Mouse (Mus musculus): ENCODE results near the gene Entpd1.

Entpd1 gene

DNA sequence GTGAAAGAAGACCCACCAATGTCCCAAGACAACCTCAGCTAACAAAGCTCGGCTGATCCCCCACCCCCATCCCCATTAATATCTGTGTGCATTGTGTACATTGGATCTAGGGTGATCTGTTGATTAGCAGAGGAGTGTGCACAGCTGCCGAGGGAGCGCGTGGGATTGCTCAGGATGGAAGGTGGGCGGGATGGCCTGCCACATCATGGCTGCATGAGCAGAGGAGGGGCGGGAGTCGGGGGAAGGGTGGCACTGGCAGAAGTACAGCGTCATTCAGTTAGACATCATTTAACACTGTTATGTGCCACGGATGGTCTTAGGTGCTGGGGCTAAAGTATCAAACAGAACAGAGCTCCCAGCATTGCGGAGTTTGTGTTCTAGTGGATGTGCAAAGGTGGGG lies 111.3 kb downstream of the Entpd1 start:
- DNase-seq (ENCODE audit: low spot score in 2 of 2) = peak; percentile 33 to 41

- DNase-seq (ENCODE audit: low spot score in 2 of 2) = no peak
Observed at GRCm38 (mm10) chr19:40726148-40726547, 114.0 kb downstream of the Entpd1 start.

DNA sequence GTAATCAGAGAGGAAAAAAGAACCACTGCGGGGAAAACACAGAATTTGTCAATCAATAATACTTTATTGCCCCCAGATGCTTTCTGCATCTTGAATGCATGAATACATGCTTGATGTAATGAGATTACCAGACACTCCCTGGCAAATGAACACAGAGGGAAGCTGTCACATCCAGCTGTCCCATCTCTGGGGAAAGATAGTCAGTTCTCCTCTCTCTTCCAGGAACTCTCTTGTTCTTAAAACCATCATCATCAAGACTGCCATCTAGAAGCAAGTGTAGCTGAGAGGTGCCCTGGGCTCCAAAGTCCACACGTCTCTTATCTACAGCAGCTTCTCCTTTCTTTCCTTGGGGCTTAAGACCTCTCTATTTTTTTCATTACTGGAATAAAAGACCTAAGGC lies 114.4 kb downstream of the Entpd1 start:
- no peak for DNase-seq (ENCODE audit: low spot score in 2 of 2)

DNA sequence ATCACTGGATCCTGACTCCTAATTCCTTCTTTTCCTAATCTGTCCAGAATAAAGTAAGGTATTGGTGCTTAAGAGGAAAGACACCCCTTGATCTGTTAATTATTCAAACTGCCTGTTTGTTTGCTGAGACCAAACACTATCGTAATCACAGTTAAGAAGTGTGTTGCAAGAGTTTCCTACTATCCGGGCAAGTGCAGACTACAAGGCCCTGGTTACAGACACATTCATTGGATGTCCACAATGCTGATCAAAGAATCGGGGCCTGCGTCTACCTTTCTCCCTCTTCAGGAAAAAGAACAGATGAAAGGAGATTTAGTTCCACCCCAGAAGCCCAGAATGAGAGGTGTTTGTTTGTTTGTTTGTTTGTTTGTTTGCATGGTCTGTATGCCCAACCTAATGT lies 116.0 kb downstream of the Entpd1 start:
- DNase-seq (ENCODE audit: low spot score in 2 of 2) = no peak

DNA sequence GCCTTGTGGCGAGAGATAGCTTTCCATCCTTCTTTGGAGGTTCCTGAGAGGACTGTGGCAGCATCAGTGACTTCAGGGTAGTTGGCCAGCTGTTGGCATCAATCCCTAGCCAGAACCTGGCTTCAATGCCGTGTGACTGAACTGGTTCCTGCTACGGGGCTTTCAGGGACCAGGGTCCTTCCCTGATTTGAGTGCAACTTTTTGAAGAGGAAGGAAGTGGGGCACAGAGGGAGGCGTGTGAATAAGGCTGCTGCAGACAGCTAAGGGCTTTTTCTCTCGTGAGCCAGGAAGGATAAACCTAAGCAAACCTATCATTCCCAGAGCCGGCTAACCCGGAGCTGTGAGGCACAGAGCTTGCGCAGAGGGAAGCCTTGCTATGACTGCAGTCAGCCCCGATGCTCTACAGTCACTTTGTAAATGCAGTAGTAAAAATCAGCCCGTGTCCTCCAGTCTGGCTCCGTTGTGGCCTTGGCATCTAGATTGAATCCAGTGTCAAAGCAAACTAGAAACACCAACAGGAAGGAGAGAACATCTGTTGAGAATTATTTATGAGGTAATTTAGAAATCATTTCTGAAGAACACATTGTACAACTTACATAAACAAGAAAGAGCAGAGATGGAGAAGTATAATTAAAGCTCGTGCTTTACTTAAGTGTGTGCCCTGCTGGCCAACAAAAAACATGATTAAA lies 116.7 kb downstream of the Entpd1 start:
- DNase-seq (ENCODE audit: low spot score in 2 of 2) = no peak

DNA sequence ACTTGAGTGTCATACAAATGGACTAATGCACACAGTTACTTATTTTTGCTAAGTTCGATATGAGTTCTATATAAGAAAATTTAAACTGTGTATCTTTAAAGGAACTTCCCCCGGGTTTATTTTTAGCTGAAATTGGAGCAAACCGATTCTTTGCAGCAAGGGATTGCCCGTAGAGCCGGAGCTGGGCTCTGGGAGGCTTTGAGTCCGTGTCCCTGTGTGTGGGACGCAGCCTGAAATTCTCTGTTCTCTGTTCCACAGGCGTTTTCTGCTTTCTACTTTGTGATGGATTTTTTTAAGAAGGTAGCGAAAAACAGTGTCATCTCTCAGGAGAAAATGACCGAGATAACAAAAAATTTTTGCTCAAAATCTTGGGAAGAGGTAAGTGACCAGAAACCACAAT lies 121.2 kb downstream of the Entpd1 start:
- no peak for DNase-seq (ENCODE audit: low spot score in 2 of 2)

DNA sequence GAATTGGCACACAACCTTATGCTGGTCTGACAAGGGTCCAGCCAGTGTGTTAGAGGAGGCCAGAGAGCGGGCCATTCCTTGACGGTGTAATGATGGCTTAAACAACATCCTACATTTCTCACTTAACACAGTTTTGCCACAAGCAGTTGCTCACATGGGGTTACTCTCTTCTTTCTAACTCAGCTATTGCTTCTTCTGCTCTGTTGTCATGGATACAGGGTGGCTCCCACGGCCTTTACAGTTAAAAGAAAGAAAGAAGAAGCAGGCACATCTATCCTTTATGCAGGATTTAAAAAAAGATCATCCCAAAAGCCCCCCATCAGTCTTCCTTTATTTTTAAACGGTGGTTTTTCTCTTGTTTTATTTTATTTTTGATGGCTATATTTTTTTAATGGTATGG lies 121.7 kb downstream of the Entpd1 start:
- no peak for DNase-seq (ENCODE audit: low spot score in 2 of 2)

DNA sequence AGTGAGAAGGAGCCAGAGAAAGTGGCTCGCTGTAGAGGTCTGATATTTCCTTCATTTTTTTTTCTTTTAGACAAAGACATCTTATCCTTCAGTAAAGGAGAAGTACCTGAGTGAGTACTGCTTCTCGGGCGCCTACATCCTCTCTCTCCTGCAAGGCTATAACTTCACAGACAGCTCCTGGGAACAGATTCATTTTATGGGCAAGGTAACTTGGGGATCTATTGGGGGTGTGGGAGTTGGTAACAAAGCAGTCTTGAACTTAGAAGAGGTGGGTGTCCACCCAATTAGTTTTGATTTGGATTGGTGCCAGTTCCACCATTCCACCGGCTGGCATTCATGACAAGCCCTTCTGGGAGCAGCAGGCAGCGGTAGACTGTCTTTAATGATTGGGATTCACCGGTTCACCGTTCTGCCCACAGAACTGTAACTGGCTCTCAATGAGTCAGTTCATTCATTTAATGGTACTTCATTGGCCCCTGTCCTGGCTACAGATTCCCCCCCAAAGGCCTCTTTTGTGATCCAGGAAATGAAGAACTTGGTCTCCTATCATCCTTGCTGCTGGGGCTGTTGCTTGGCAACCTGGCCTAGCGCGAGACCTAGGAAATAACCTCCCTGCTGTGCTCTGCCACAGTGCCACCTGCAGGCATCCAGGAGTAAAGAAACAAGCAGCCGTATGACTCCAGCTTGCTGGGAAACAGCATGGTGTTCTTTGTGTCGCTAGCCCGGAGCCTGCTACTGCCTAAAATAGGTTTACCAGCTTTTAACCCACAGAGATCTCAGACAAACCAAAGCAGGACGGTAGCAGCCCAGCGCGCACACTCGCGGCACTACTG lies 124.7 kb downstream of the Entpd1 start:
- peak; percentile 77 to 78 for DNase-seq (ENCODE audit: low spot score in 2 of 2)

DNA sequence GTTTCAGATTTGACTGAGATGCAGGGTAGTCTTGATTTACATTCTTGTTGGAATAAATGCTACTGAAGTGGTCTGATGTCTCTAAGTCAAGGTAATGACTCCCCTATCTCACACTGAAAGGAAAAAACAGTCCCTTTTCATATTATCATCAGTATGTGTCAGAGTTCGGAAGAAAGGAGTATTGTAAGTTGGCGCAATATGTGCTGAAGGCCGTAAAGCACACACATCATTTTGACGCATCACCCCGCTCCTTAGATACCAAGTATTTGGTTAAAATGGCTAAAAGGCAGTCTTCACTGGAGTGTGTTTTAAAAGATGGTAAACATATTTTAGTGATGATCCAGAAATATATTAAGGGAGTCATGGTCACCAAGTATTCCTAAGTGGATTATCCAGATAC lies 125.4 kb downstream of the Entpd1 start:
- no peak for DNase-seq (ENCODE audit: low spot score in 2 of 2)

- no peak for DNase-seq (ENCODE audit: low spot score in 2 of 2)
Observed at GRCm38 (mm10) chr19:40738683-40739324, 126.6 kb downstream of the Entpd1 start.

GRCm38 (mm10) chr19:40746603-40747002 lies 134.4 kb downstream of the Entpd1 start:
- DNase-seq (ENCODE audit: low spot score in 2 of 2) = no peak

DNA sequence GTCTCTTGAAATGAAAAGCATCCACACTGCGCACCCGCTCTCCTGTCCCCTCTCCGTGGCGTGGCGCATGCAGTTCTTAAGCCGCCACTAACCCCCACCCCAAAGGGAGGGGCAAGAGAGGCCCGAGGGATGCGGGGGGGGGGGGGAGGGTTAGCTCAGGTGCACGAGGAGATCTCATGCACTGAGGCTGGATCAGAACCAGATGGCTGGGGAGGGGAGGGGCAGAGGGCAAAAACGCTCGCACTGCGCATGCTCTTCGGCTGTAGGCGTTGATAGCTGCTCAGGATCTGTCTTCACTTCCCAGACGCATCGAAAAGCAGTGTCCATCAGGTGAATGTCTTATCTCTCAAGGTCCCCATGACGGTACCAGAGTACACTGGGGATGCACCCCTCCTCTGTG lies 136.4 kb downstream of the Entpd1 start, which contains the start of gene Cc2d2b:
Cc2d2b (plus strand) TSS at position 195 of the 400 bp plus-strand sequence.
- DNase-seq (ENCODE audit: low spot score in 2 of 2) = no peak

GRCm38 (mm10) chr19:40754311-40754710 lies 142.1 kb downstream of the Entpd1 start:
- DNase-seq (ENCODE audit: low spot score in 2 of 2) = no peak

DNA sequence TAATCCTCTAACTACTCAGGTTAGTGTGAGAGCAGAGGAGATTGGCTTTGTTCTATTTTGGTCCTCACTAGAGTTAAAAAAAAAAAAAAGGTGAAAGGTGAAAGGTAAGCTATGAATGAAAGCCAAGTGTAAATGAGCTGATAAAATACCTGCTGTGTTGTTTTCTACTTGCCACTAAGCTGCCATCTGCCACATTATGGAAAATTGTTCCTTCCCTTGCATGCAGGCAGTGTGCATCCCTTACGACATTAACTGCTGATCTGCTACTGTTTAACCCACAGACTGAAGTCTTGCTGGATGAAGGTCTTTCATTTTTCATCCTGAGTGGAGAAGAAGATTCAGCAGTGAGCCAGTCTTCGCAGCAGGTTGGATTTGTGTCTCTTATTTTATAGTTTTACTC lies 147.9 kb downstream of the Entpd1 start:
- no peak for DNase-seq (ENCODE audit: low spot score in 2 of 2)

DNA sequence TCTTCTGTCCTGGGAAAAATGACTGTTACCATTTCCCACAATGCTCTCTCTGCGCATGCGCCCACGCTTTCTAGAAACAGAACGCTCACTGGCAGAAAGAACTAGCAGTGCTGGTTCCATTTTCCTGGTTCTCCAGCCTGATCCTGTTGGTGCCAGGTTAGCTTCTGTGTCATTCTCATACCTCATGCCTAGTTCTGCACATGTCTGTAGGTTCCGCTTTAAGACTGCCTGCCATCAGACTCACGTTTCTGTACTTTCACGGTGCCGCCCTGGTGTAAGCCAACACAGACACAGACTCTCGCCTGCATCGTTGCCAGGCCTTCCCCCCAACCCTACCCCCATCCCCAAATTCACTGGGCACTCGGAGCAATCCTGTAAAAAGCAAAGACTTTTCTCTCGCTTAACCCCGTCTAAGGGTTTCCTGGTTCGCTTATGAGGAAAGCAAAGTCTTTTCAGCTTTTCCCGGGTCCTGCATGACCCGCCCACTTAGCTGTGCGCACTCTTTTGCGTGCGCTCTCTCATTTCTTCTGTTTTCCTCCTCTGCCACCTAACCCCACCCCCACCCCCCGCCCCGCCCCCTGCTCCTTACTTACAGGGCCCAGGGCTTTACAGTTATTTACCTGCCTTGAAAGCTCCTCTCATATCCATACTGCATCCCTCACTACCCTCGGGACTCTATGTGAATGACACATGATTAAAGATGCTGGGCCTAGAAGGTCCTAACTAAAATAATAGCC lies 150.0 kb downstream of the Entpd1 start:
- DNase-seq (ENCODE audit: low spot score in 2 of 2) = peak; percentile 47 to 53

DNA sequence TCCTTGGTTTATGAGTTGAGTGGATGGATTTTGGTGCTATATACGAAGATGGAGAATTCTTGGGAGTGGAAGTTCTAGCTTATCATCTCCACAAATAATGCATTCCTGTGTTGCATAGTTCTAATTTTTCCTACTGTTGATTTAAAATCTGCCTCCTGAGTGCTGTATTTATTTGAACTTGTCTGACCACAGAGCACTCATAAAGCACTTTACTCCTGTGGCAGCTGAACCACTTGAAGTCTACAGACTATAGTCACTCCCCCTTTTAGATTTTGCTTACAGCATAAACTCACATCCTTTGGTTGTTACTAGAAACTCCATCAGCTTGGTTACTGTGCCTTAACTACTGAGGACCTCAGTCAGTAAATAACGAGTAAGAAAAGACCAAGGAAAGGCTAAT lies 155.0 kb downstream of the Entpd1 start:
- no peak for DNase-seq (ENCODE audit: low spot score in 2 of 2)

- DNase-seq (ENCODE audit: low spot score in 2 of 2) = no peak
Observed at GRCm38 (mm10) chr19:40769341-40769770, 157.2 kb downstream of the Entpd1 start.

- DNase-seq (ENCODE audit: low spot score in 2 of 2) = no peak
Observed at GRCm38 (mm10) chr19:40788004-40788714, 176.0 kb downstream of the Entpd1 start.

GRCm38 (mm10) chr19:40788715-40789084 lies 176.5 kb downstream of the Entpd1 start:
- DNase-seq (ENCODE audit: low spot score in 2 of 2) = no peak

Measured in right cerebral cortex, adult 2 months (tissue).